Mouse (Mus musculus): ENCODE data around the gene Lypd6b. TPM values are rescaled to one million over a fixed set of nuclear protein-coding genes. Genes with fewer than 3 reads are reported as not detected.
A peak's percentile ranks its signal among the peaks of the same experiment; 100 is the strongest.

Lypd6b gene
- total RNA-seq, 2 experiments from 2014 or later: 0.86 TPM; not detected in 1

DNA sequence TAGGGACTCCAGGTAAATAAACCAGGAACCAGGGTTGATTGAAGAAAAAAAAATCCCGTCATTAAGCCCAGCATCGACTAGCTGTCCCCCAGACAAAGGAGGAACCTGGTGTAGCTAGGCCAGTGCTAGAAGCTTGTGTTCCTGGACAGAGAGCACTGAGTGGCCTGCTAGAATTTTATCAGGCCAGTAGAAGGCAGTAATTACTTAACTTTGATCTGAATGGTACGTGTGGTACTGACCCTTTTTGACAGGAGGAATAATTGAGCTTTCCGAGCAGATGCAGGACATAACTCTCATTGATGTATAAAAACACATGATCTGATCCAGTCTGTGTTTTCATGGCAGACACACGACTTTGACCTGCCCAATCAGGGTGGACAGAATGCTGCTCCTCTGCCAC lies 154.6 kb downstream of the Lypd6b start:
- no peak for DNase-seq

DNA sequence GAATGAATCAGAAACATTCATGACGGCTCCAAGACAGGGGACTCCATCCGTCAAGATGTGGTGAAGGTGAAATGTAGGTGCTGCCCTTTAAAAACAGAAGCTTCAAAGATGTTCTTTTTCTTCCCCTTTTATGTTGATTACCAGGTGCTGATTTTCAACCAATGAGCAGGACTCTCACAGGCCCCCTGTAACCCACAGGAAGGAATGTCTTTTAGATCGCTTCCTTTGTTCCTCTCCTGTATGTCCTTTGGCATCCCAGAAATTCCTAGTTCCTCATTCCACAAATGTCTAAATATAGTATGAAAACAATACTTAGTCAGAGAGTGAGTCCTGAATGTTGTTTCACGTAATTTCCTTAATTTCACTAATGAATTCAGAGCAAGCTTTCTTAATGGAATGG lies 164.2 kb downstream of the Lypd6b start:
- DNase-seq: no peak

DNA sequence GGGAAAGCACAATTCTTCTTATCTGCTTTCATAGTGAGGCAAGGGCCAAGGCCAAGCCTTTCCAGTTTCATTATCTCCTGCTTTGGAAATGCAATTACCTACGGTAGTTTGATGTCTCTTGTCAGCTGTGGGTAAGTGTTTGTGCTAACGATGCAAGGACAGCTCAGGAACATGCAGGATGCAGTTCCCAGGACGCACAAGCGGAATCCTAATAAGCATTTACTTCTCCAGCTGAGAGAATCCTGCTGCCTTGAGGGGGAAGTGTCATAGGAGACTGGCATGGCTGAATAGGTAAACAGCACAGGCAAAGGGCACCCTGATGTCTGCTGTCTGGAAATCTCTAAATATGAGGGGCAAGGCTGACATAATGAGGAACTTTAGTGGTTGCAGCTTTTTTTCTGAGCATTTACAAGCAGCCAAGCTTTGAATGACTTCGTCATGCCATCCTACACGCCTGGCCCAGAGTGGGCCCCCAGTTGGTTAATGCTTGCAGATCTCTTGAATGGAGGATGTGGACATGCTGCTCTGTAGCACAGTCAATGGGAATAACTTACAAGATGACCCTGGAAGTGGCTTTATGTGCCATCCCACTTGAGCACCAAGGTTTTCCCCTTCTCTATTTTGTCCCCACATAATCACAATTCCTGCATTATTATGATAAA lies 165.3 kb downstream of the Lypd6b start:
- no peak for DNase-seq

DNA sequence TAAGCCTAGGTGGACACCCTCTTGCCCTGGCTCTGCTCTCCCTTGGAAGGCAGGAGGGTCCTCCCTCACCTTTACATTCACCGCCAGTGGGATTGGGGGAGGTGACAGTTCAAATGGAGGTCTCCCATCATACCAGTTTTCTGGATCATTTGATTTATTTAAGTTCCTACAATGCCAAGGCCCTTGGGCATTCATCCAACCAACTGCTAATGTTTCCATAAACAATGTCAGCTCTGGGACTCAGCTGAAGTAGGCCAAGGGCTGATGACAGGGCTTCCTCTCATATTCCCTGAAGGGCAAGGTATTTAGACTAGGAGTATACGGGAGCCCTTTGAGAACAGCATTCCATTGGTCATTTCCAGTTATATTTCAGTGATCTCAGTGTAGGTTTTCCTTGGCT lies 170.0 kb downstream of the Lypd6b start:
- peak; percentile 76 to 81 for DNase-seq

DNA sequence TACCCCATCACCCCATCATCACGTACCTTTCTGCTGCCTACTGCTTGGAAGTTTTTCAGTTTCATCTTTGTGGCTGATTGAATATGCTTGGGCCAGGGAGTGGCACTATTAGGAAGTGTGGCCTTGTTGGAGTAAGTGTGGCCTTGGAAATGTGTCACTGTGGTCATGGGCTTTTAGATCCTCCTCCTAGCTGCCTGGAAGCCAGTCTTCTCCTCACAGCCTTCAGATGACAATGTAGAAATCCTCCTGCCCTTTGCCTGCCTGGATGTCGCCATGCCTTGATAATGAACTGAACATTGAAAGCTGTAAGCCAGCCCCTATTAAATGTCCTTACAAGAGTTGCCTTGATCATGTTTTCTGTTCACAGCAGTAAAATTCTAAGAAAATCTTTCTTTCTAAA lies 174.5 kb downstream of the Lypd6b start:
- peak; percentile 31 to 45 for DNase-seq

DNA sequence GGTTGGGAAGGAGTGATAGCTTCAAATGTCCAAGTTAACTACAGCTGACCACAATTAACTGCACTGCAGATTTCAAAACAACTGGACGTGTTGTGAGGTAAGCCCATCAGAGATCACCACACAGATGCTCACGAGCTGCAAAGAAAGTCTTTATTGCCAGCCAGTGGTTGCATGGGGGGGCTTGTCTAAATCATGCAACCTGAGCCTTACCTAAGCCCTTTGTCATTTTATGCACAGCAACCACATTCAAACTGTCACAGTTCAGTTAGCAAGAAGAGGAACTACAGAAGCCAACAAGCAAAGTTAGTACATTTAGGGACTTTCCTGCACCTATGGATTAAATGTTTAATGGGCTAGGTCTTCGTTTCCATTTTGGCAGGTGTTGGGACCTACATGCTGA lies 177.4 kb downstream of the Lypd6b start:
- DNase-seq: no peak

DNA sequence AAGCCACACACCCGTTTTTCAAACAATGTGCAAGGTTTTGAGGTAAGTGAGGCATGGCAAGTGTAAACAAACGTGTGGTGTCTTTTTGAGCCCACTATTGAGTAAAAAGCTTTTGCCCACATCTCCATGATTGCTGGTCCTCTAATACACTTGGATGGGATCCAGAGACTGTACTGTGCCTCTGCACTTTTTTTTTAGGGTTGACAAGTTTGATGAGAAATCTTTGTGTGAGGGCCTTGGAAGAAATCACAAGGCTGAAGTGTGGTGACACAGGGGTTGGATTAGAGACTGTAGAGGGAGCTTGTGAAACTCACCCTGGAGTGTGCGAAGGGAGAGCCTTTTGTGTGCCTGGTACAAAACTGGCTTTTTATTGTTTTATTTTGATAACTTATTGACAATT lies 180.3 kb downstream of the Lypd6b start:
- peak in 1 of 2 experiments; percentile 34 for DNase-seq

DNA sequence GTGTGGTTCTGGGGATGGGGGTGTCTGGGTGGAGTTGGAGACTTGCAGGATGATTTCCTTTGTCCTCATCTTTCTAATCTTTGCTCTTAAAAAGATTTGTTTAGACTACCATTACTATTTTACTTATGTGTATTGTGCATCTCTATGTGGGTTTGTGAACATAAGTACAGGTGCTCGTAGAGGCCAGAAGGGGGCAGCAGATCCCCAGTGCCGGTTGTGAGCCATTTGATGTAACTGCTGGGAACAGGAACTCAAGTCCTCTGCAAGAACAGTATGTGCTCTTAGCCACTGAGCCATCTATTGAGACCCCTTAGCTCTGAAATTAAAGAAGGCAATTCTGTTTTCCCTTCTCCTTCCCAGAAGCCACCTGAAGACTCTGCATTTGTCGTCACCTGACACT lies 183.5 kb downstream of the Lypd6b start:
- no peak for DNase-seq

DNA sequence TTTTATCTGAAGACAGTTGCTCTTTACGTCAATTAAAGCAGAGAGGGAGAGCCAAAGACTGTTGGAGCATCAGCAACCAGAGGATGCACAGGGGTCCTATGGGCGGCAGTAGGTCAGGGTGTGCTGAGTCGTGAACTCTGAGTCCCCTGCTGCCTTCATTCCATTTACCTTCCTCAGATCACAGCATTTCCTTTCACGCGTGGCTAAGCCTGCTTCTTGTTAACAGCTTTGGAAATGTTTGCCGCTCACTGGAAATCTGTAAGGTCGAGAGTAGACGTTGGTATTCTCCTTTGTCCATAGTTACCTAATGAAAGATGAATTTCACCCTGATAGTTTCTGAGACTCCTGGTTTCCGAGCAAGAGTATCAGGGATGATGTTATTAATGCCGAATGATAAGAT lies 191.1 kb downstream of the Lypd6b start:
- DNase-seq: no peak

DNA sequence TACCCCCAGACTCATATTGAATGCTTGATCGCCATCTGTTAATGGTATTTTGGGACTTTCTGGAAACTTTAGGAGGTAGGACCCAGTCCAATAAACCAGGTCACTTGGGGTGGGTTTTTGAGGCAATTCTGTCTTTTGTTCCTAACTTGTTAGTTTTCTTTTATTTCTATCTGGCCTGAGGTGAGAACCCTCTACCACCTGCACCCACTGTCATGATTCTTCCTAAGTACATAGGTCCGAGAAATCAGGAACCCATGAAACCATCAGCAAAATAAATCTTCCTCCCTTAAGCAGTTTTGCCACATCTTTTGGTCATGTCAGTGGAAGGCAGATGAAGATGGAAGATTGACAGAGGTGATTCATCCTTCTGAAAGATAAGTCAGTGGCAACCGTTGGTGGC lies 192.5 kb downstream of the Lypd6b start:
- no peak for DNase-seq

DNA sequence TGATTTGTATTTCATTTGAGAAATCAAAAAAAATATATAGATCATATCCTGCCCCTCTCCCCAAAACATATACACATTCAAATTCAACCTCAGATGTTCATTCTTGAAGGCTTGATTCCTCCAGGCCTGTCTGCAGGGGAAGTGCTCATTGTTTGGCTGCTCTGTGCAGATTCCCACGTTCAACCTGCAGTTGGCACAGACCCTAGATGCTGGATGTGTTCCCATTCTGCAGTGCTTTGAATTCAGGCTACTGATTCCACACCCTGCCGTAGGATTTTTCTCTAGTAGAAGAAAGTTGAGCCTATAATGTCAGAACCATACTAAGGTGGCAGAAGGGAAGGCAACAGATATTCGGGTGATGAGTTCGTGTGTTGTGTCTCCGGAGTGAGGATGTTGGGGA lies 195.5 kb downstream of the Lypd6b start:
- DNase-seq: no peak

DNA sequence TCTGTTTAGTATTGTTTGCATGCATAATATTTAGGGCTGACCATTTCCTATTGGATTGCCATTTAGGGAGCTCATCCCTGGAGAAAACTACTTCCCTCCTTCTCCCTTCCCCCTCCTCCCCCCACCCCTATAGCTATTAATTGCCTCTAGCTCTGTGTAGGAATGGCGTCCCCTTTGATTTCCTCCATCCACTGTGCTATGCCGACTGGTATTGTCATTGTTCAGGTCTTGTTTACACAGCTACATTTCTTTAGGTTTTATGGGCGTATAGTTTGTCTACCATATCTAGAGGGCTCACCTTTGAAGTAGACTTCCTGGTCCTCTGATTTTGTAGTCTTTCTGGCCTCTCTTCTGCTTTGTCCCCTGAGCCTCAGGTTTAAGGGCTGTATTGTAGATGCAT lies 197.3 kb downstream of the Lypd6b start:
- no peak for DNase-seq

DNA sequence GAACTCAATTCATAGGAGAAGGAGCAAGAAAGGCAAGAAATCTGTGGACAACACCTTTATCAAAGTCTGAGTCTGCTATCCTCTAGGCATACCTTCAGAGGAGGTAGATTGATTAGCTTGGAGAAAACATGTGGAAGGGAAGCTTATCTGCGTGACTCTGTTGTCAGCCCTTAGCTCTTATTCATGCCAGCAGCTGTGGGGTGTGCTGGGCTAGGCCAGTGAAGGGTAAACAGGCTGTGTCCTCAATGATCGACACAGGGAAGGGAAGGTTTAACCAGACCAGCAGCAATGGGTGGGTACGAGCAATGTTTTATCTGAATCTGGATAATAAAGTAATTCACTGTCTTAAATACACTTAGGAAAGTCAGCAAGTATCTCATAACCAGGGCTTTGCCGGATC lies 208.4 kb downstream of the Lypd6b start:
- DNase-seq: no peak

DNA sequence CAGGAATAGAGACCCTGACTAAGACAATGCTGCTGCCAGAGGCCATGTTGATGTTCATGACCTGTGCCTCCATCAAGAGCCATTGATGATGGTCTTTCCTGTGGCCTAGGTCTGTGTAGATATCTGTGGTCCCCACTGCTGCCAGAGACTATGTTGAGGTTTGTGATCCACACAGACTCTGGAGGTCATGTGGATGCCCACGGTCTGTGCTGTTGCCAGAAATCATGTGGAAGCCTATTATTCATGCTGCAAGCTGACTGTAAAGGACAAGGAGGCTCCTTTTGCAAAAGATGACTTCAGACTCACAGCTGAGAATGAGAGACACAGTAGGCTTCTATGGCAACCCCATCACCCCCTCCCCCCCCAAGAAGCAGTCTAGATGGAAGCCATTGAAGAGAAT lies 209.7 kb downstream of the Lypd6b start:
- DNase-seq: no peak

Other genes starting within 250 kb of the Lypd6b start
- gene Kif5c, start 168.4 kb upstream of the Lypd6b start, total RNA-seq (2021): 1 to 10 TPM; 4.8 to 5.4 TPM

All from adrenal gland, postnatal 36 days (tissue).